Mouse (Mus musculus): ENCODE measurements around the gene Trp53bp2.

The Trp53bp2 gene

DNA sequence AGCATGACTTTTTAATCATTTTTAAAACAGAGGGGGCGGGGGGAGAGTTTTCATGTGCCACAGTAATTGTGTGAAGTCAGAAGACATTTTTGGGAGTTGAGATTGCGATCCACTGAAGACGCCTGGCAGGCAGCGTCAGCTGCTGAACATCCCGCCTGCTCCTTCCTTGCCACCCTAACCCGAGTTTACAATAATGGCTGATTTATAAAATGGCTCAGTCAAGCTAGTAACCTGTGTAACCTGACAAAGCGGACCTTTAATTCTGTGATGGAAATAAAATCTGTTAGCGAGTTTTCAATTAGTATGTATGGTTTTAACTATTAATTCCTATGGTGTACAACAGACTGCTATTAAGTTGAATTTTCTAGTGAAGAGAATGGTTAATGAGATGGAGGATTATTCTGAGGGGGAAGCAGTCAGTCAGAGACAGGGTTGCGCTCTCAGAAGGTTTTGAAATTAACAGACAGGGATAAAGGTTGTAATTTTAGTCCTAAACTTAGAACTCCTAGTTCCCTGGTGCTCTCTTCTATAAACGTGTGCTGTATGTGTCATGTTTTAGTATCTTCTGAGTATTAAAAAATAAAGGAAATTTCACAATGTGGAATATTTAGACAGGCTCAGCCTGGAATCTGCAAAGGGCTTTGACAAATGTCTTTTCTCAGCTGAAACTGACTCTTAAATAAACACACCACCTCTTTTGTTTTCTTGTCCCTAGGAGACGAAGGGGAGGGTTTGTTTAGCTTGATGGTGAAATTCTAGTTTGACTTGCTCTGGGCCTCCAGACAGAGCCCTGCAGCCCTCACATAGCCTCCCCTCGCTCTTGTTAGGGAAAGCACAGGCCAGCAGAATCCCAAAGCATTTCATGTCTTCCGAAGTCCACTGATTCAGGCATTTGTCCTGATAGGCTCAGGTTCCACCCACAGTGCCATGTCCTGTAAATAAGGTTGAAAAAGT, 51.6 kb downstream of the Trp53bp2 start:
- DNase-seq (ENCODE audit: low spot score in 2 of 2): peak; percentile 15 to 23

DNA sequence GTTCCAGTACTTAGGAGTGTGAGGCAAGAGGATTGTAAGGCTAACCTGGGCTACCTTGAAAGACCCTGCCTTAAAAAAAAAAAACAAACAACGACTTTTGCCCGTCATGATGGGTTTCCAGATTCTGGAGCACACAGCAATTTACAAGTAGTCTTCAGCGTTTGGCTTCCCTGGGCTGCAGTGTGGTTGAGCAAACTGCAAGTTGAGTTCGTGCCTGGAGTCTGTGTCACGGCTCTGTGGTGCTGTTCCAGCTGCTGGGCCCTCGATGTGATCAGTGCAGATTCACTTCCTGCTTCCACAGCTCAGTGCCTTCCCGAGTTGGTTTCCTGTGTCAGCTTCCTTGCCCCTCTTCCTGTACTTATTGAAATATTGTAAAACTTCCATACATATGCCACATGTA, 52.3 kb downstream of the Trp53bp2 start:
- peak; percentile 20 to 40 for DNase-seq (ENCODE audit: low spot score in 2 of 2)

DNA sequence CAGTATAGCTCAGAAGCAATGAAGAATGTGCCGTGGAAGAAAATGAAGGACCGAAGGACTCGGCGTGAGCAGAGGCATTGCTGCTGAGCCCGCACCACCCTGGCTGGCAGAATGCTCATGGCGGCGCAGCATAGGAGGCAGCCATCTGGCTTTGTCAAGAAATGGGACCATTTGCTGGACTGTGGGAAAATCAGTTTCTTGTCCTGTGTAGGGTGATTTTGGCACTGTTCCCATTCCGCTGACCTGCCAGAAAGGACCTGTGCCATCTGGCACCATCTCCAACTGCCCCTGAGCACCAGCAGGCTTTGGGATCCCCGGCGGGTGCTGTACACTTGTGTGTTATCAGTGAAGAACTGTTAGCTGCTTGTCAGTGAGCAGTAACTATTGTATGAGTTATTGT, 52.8 kb downstream of the Trp53bp2 start:
- peak in 1 of 2 experiments; percentile 33 for DNase-seq (ENCODE audit: low spot score in 2 of 2)

DNA sequence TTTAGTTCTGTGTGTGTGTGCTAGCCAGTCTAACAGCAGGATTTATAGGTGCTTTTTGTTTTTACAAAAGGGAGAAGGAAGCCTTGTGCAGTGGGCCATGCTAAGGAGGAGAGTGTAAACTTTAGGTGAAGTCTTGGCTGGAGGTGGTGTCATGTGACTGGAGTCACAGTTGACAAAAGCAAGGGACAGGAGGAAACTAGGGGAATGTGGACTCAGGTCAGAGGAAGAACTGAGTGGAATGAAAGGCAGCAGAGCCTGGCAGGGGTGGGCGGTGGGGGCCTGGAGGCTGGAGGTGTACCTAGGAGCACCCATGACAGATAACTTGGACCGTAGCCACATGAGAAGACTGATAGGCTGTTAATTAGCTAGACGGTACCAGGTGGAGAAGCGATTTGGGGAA, 56.3 kb downstream of the Trp53bp2 start:
- no peak for DNase-seq (ENCODE audit: low spot score in 2 of 2)

DNA sequence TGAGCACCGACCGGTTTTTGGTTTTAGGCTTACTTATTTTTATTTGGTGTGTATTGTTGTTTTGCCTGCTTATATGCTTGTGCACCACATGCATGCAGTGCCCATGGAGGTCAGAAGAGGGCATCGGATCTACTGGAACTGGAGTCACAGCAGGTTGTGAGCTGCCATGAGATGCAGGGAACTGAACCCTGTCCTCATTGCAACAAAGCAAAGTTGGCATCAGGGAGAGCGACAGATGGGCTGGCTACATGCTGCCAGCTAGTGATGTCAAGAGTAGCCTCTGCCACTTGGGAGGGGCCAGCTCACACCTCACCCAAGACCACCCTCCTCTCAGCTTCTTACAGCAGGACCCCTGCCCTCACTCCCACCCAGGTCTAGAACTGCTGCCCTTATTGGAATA, 57.0 kb downstream of the Trp53bp2 start:
- DNase-seq (ENCODE audit: low spot score in 2 of 2): no peak

DNA sequence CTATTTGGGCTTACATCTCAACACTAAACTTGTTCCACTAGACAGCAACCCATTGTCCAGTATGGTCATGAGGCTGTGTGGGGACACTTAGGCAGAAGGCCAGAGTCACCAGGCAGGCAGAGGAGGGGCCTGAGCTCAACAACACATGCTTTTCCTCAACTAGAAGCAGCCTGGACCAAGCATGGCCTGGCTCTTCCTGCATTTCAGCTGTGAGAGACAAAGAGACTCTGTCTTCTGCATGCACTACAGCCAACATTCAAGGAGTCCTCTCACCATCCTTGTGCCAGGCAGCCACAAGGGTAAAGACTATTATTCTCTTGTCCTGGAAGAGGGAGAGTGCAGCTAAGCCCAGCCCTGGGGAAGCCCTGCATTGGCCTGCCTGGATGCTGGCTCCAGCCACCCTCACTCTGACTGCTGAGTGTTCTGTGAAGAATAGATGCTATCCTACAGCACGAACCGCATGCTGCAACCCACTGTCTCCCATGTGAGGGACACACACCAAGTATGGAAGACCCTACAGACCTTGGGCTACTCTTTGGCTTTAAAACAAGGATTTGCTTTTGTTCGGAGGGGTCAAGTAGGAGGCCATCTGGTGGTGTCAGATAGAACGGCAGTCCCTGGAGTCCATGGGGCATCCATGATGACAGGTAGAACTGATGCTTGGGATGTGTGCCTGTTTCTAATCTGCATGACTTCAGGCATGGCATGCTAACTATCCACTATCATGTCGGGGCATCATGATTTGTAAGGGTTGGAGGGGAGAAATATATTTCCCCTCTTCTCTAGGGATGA, 66.2 kb downstream of the Trp53bp2 start:
- DNase-seq (ENCODE audit: low spot score in 2 of 2): no peak

DNA sequence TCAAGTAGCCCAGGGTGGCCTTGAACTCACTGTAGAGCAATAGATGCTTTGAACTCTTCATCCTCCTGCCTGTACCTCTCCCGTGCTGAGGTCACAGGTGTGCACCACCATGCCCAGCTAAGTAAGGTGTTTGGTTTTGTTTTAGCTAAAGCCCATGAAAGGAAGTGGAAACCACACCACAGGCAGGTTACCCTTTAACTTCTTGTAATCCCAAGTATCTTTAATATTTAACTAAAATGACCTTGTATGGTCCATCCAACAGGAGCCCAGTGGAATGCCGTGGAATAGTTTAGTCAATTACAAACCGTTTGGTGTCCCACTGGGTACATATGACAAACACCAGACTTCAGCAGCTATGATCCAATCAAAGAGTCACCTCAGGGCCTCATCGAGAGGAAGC, 70.0 kb downstream of the Trp53bp2 start:
- no peak for DNase-seq (ENCODE audit: low spot score in 2 of 2)

DNA sequence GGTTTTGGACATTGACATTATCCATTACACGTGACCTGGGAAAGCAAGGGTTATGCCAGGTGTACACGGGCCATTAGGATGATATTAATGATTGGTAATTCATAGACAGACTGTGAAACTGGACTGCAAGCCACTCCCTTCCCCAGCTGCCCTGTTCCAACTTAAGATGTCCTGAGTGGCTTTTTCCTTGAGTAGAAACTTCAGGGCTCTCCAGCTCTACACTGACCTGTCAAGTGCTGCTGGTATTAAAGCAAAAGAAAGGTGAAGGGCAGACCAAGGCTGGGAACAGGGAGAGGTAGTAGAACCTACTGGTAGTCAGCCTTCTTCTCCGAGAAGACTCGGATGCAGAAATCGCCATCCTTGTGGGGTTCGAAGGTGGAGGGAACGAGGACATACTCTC, 72.2 kb downstream of the Trp53bp2 start:
- no peak for DNase-seq (ENCODE audit: low spot score in 2 of 2)

DNA sequence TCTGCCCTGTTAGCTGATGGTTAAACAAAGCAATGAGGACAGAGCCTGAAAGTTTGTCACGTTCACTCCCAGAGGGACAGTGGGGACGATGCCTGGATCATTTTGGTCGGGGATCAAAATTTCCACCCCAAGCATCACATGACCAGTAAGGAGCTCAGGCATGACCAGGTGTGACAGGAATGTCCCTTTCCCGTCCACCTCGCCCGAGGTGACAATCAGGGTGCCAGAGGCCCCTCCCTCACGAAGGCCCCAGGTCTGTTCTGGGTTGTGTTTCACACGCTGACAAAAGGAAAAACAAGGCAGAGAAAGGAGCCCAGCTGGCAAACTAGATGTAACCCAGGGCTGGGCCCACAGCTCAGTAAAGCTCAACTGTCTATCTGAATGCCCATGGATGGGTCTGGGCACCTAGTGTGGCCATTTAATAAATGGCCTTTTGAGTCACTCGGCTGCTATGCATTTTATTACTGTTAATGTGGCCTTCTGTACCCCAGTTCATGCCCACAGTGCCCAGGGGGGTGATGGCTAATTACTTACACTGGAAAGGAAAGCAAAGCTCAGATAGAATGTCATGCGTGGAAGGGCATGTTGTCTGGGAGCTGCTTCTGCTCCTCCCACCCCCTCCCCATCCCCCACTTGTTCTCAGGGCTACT, 72.8 kb downstream of the Trp53bp2 start:
- no peak for DNase-seq (ENCODE audit: low spot score in 2 of 2)

DNA sequence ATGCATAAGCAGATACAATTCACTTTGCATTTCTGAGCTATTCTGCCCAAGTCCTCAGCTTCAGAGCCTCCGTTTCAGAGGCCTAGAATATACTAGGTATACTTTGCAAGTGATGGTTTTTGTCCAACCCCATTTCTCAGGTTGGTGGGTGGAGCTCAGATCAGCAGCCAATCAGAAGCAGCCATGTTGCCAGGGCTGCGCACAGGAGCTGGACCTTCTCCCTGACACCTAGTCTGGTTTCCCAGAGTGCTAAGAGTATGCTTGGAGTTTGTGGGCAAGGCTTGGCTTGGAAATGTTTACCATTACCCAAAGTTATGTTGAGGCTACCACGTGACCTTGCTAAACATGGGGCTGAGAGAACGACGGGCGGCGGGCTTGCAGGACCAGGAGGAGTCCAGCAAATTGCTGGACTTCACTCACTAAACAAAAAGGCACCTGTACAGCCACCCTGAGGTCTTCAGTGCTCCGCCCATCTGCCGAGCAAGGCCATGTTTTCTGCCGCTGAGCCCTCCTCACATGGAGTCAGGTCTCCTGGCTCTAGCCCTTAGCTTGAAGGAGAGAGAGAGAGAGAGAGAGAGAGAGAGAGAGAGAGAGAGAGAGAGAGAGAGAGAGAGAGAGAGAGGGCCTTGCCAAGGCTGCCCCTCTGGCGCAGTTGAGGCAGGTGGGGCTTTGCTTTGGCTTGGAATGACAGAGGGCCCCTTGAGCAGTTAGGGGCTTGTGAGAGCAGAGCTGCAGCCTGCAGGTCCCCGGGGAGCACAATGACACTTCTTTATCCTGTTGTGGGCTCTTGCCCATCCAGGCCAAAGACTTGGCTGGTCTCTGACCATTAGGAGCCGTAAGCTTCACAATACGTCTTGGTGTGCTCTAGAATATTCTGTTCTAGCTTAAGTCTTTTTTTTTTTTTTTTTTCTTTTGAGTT, 74.3 kb downstream of the Trp53bp2 start:
- no peak for DNase-seq (ENCODE audit: low spot score in 2 of 2)

DNA sequence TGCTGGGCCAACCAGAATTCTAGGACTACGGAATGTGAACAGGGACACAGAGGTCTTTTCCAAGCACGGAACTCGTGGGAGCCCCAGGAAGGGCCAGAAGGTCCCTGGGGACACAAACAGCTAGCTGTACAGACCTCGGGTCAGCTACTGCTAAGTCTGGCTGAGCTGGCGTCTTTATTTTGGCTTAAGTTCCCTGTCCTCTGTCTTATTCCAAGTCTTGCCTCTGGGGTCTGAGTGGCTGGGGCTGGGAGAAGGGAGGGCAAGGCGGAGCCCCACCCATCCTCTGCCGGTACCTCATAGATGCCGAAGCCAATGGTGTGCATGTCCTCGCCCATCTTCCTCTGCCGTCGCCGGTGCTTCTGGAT, 74.9 kb downstream of the Trp53bp2 start:
- DNase-seq (ENCODE audit: low spot score in 2 of 2): no peak

DNA sequence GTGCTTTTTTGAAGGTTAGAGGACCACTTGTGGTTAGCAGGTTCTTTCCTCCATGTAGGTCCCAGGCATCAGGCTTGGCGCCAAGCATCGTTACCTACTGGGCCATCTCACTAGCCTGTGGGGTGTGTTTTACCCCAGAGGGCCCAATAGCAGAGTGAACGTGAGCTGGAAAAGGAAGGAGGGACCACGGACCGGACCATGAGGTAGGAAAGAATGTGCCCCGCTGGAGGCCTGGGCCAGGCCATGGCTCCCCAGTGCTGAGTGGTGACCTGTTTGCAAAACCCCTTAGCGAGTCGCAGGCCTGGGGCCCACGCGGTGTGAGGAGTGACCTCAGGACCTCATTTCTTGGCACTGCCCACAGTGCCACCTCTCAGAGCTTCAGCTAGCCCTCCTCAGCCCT, 79.5 kb downstream of the Trp53bp2 start:
- DNase-seq (ENCODE audit: low spot score in 2 of 2): no peak

DNA sequence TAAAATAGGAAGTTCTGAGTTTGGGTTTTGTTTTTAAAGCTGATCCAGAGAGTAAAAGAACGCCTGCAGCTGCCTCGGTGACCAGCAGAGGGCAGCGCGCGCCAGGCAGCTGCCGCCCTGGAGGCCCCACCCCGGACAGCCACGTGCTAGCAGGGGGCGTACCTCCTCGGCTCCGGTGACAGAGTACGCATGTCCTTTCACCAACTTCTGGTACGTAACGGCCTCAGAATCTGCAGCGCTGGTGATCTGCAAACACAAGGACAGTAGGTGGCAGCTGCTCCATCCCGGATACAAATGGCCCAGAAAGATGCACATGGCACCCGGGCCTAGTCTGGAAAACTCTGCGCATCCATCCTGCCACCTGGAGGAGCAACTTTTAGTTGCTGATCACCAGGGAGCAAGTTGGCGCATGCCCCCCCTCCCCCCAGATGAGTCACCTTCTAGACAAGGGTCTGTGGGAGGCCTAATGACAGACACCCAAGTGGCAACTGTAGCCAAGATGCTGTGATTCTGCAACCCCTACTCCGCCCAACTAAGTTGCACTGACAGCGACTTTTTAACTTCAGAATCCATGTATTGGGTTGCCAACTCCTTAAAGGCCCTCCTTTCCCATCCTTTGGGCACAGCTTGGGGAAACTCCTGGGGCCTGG, 81.0 kb downstream of the Trp53bp2 start:
- DNase-seq (ENCODE audit: low spot score in 2 of 2): peak; percentile 86 to 94

DNA sequence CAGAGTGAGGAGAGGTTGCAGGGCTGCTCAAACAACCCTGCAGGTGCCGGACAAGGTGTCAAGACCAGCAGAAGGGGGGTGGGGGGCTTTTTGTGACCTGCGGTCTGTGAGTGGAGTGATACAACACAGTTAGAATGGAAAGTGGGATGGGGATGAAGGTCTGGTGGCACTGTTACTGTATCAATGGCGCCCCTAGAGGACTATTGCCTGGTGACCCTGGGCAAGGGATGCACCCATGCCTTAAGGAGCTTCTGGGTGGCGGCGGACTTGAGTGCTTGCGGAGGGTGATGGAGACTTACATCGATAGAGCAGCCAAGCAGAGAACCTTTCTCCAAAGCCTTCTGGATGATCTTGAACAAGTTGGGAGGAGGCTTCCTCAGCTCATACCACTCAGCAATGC, 81.6 kb downstream of the Trp53bp2 start:
- no peak for DNase-seq (ENCODE audit: low spot score in 2 of 2)

DNA sequence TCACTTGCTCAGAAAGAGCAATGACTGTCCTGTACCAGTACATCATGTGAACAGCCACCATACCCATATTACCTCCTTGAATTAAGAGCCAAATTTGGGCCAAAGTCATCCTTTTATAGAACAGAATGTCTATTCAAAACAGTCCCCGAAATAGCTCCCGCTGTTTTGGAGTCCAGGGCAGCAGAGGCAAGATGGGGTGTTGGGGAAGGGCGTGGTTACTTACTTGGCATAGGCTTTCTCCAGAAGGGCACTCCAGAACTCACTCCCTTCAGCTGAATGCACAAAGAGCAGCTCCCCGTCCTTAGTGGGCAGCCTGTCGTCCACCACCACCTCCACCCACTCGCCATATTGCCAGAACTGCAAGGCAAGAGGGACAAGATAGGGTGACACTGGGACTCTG, 82.9 kb downstream of the Trp53bp2 start:
- DNase-seq (ENCODE audit: low spot score in 2 of 2): no peak

DNA sequence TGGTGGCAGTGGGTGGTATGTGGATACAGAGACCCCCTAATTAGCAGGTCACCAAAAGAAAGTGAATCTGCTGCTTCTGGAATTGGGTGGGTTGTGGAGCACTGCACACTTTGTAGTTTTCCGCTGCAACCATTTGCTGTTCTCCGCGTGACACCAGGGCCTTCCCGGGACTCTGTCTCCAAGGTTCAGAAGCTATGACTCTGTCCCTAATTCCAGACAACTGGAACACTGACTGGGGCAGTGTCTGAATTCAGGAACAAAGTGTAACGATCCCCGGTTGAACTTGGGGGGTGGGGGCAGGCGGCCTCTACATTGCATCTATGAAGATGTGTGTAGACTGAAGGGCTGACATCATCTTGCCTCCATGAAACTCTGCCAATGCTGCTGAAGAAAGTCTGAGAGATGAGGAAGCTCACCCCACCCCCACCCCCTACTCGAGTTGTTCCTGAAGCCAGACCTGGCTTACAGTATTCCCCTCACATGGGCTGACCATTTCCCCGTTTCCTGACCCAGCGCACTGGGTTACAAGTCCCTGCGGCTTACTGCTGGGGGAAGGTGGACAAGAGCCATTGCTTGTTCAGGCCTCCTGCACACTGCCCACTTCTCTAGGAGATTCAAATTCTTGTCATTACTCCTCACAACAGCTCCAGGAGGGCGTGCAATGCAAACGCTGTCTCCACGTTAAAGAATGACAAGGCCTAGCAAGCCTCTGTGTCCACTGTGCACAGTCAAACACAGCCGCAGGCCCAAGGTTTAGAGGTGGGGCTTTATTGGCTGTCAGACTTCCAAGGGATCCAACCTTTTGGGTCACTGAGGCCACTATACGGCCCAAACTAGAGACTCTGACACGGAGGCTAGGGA, 85.5 kb downstream of the Trp53bp2 start:
- no peak for DNase-seq (ENCODE audit: low spot score in 2 of 2)

DNA sequence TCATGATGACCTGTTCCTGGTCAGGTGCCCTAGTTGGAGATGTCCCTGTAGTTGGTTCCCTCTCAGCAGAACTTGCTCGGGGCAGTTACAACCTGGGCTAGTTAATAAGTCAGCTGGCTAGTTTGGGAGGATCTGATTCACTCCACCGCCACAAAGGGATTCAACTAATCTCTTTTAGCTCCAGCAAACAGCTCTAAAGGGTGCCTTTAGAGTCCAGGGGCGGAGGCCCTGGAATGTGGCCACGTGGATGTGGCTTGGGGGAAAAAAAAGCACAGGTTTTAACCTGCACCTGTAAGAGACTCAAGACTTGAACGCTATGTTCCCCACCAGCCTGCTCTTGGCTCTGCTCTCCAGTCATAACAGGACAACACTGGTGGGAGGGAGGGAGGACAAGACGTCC, 87.7 kb downstream of the Trp53bp2 start:
- DNase-seq (ENCODE audit: low spot score in 2 of 2): no peak

DNA sequence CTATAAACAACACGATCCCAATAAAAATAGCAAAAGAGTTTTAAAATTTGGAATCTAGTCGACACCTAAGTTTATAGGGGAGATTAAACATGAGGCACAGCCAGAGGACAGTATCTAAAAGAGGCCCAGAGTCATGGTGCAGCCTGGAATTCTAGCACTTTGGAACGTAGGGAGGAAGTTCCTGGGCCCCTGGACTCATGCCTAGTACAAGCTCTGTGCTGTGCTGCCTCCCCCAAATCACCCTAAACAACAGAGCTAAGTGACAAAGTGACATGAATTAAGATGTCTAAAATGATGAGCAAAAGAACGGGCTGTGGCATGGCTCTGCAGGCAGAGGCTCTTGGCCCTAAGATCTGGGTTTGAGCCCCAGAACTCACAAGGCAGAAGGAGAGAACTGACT, 88.8 kb downstream of the Trp53bp2 start:
- DNase-seq (ENCODE audit: low spot score in 2 of 2): no peak

DNA sequence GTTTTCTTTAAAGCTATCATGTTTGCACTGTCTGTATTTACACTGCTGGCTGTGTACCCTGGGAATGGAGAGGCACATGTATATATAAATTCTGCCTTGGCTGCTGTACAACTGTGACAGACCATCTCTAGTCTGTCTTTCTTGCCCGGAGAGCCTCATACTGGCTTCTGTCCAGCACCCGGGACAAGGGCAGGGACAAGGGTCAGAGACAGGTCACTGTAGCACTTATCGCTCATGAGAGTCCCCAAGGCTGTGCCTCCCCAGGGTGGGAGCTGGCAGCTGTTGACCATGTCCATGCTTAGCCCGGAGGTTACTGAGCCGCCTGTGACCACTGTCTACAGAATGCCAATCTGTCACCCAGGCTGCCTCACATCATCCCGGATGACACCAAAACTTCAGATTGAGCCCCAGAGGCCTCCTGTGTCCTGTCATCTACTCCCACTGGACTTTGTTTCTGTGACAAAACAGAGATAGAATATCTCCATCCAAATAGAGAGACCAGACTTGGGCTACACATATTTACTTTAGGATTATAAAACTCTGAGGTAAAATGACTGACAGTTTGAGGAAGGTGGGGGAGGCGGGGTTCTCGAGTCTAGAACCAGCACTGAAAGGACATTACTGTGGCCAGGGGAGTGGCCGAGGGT, 90.6 kb downstream of the Trp53bp2 start:
- DNase-seq (ENCODE audit: low spot score in 2 of 2): no peak
